Mouse (Mus musculus): ENCODE results near the gene Noct.
"Not testable (repeated sequence)": the region's sequence is repeated elsewhere in the genome, so short reads cannot be mapped to it uniquely, and the experiment has no call there.

Gene Noct

GRCm38 (mm10) chr3:51224363-51225225 lies at the start of gene Noct:
Gene Noct (plus strand): TSS chr3:51224447.
- peak; percentile 80 for DNase-seq (ENCODE audit: extremely low read depth, low read depth)

- no peak for DNase-seq (ENCODE audit: extremely low read depth, low read depth)
Observed at GRCm38 (mm10) chr3:51178158-51178557, 46.1 kb upstream of the Noct start.

GRCm38 (mm10) chr3:51179460-51180146 lies 44.6 kb upstream of the Noct start:
- DNase-seq (ENCODE audit: extremely low read depth, low read depth), result no peak

- no peak for DNase-seq (ENCODE audit: extremely low read depth, low read depth)
Observed at GRCm38 (mm10) chr3:51180341-51180940, 43.8 kb upstream of the Noct start.

- no peak for DNase-seq (ENCODE audit: extremely low read depth, low read depth)
Observed at GRCm38 (mm10) chr3:51182455-51182854, 41.8 kb upstream of the Noct start.

GRCm38 (mm10) chr3:51183508-51183907 lies 40.7 kb upstream of the Noct start:
- not testable (repeated sequence) for DNase-seq (ENCODE audit: extremely low read depth, low read depth)

- not testable (repeated sequence) for DNase-seq (ENCODE audit: extremely low read depth, low read depth)
Observed at GRCm38 (mm10) chr3:51183967-51184366, 40.3 kb upstream of the Noct start.

GRCm38 (mm10) chr3:51184715-51185114 lies 39.5 kb upstream of the Noct start:
- no peak for DNase-seq (ENCODE audit: extremely low read depth, low read depth)

GRCm38 (mm10) chr3:51185406-51185805 lies 38.8 kb upstream of the Noct start:
- DNase-seq (ENCODE audit: extremely low read depth, low read depth), result no peak

GRCm38 (mm10) chr3:51194075-51194474 lies 30.2 kb upstream of the Noct start:
- no peak for DNase-seq (ENCODE audit: extremely low read depth, low read depth)

- DNase-seq (ENCODE audit: extremely low read depth, low read depth), result peak; percentile 43
Observed at GRCm38 (mm10) chr3:51195321-51195720, 28.9 kb upstream of the Noct start.

GRCm38 (mm10) chr3:51195736-51196135 lies 28.5 kb upstream of the Noct start:
- DNase-seq (ENCODE audit: extremely low read depth, low read depth), result peak; percentile 76

GRCm38 (mm10) chr3:51196724-51197111 lies 27.5 kb upstream of the Noct start:
- DNase-seq (ENCODE audit: extremely low read depth, low read depth), result no peak

GRCm38 (mm10) chr3:51197112-51197731 lies 27.0 kb upstream of the Noct start:
- DNase-seq (ENCODE audit: extremely low read depth, low read depth), result no peak

- no peak for DNase-seq (ENCODE audit: extremely low read depth, low read depth)
Observed at GRCm38 (mm10) chr3:51198291-51198690, 26.0 kb upstream of the Noct start.

- peak; percentile 57 for DNase-seq (ENCODE audit: extremely low read depth, low read depth)
Observed at GRCm38 (mm10) chr3:51199130-51199529, 25.1 kb upstream of the Noct start.

- DNase-seq (ENCODE audit: extremely low read depth, low read depth), result no peak
Observed at GRCm38 (mm10) chr3:51200311-51200710, 23.9 kb upstream of the Noct start.

- no peak for DNase-seq (ENCODE audit: extremely low read depth, low read depth)
Observed at GRCm38 (mm10) chr3:51200894-51201293, 23.4 kb upstream of the Noct start.

- DNase-seq (ENCODE audit: extremely low read depth, low read depth), result no peak
Observed at GRCm38 (mm10) chr3:51201986-51202385, 22.3 kb upstream of the Noct start.

- DNase-seq (ENCODE audit: extremely low read depth, low read depth), result no peak
Observed at GRCm38 (mm10) chr3:51202491-51202987, 21.7 kb upstream of the Noct start.

GRCm38 (mm10) chr3:51203906-51204305 lies 20.3 kb upstream of the Noct start:
- DNase-seq (ENCODE audit: extremely low read depth, low read depth), result no peak

- no peak for DNase-seq (ENCODE audit: extremely low read depth, low read depth)
Observed at GRCm38 (mm10) chr3:51204441-51204840, 19.8 kb upstream of the Noct start.
